Mouse (Mus musculus) midbrain, postnatal 0 days (tissue): ENCODE results near the gene Slc38a9. TPM values are rescaled to one million over a fixed set of nuclear protein-coding genes. Genes with fewer than 3 reads are reported as not detected.

ENCODE experiments used
- ATAC-seq: fragments of 200-750 bp; cut with Nextera tagmentation; 2 replicates; pipeline ENCODE4 v1.8.0; 2017; ENCODE audit warnings: moderate number of reproducible peaks, mild to moderate bottlenecking, moderate TSS enrichment, moderate library complexity; ENCODE audit not compliant: low FRiP score
- DNase-seq: peaks from one replicate; pipeline ENCODE4 v3.0.0-alpha.2; 2015; ENCODE audit warnings: low spot score
- H3K27ac ChIP-seq: fragments of 300-500 bp; sonication (generic); 2 replicates; pipeline ENCODE4 v1.5.1; 2014; ENCODE audit warnings: low read depth, mild to moderate bottlenecking, low read length, mixed read lengths
- H3K27me3 ChIP-seq: fragments of 300-500 bp; sonication (generic); 2 replicates; pipeline ENCODE4 v1.6.1; 2014; ENCODE audit warnings: low read length, control low read depth, mixed read lengths; ENCODE audit not compliant: insufficient read depth
- H3K36me3 ChIP-seq: fragments of 300-500 bp; sonication (generic); 2 replicates; pipeline ENCODE4 v1.6.1; 2014; ENCODE audit warnings: low read length, control low read depth, mixed read lengths; ENCODE audit not compliant: insufficient read depth
- H3K4me1 ChIP-seq: fragments of 300-500 bp; sonication (generic); 2 replicates; pipeline ENCODE4 v1.6.1; 2014; ENCODE audit warnings: mild to moderate bottlenecking, control low read depth, antibody characterized with exemption, low read length, mixed read lengths; ENCODE audit not compliant: insufficient read depth
- H3K4me2 ChIP-seq: fragments of 300-500 bp; sonication (generic); 2 replicates; pipeline ENCODE4 v1.6.1; 2014; ENCODE audit warnings: low read depth, mild to moderate bottlenecking, low read length, mixed read lengths; ENCODE audit not compliant: poor library complexity, severe bottlenecking
- H3K4me3 ChIP-seq: fragments of 300-500 bp; sonication (generic); 2 replicates; pipeline ENCODE4 v1.5.1; 2014; ENCODE audit warnings: low read depth, mild to moderate bottlenecking, low read length, moderate library complexity
- H3K9ac ChIP-seq: fragments of 300-500 bp; sonication (generic); replicated peaks from 2 replicates; pipeline ENCODE4 v1.6.1; 2014; ENCODE audit warnings: mild to moderate bottlenecking, low read length, moderate library complexity, mixed read lengths; ENCODE audit not compliant: poor library complexity, severe bottlenecking
- H3K9me3 ChIP-seq: fragments of 300-500 bp; sonication (generic); 2 replicates; pipeline ENCODE4 v1.6.1; 2016; ENCODE audit warnings: low read length, control low read depth
- CTCF ChIP-seq: IDR thresholded peaks from 2 replicates; pipeline ENCODE4 v1.5.1; 2016; ENCODE audit warnings: antibody characterized with exemption, mild to moderate bottlenecking
- WGBS: fragments of 180-500 bp; shearing (Covaris S2); extraction: QIAGEN DNeasy Blood & Tissue Kit; methylation state at CpG from one replicate; pipeline ENCODE4 v1.1.7; 2014; 5-methylcytosine and 5-hydroxymethylcytosine counted together
- polyA plus RNA-seq: library from polyadenylated mRNA; unstranded; fragments of >200 nt; fragmentation: Nextera tagmentation; extraction: Ambion mirVana; gene quantifications from 2 replicates; pipeline ENCODE4 v1.2.1, GENCODE M21; 2015
- total RNA-seq: library from RNA; depleted of rRNA; stranded (reverse); fragments of >200 nt; gene quantifications from 2 replicates; pipeline ENCODE4 v1.2.3, GENCODE M21; 2014

Gene Slc38a9
- total and polyA plus RNA-seq, 2 experiments from 2014 or later = 10.8 to 14.4 TPM

DNA sequence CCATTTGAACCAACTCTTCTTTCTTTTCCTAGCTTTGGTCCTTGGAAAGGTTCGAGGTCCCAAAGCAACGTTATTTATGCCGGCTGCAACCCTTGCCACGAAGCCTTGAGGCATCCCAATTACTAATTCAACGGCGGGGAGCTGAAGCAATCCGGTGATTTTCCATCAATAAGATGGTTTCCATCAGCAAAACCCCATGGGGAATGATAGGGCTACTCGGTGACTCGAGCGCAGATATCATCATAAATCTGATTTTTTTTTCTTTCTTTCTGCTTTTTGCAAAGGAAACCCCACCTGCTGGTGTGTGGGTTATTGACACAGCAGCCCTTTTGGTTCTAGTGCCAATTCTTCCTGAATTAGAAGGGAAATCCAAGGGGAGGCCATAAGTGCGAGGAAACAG lies 111.7 kb downstream of the Slc38a9 start:
- TF ChIP-seq CTCF = no peak
- H3K27ac ChIP-seq = no peak overlapping the region
- no peaks in the 10 kb centered on the region for H3K4me1 ChIP-seq
- H3K9ac ChIP-seq = no peak overlapping the region
- H3K27me3 ChIP-seq = no peaks in the 10 kb centered on the region
- no peaks in the 10 kb centered on the region for H3K36me3 ChIP-seq
- H3K4me3 ChIP-seq = no peak overlapping the region
- no peak for ATAC-seq
- peaks cover 5% of the 10 kb centered on the region for H3K9me3 ChIP-seq
- WGBS = 61% methylated on average over 11 of the region's 11 CpGs
- no peak for DNase-seq
- H3K4me2 ChIP-seq = no peak overlapping the region

DNA sequence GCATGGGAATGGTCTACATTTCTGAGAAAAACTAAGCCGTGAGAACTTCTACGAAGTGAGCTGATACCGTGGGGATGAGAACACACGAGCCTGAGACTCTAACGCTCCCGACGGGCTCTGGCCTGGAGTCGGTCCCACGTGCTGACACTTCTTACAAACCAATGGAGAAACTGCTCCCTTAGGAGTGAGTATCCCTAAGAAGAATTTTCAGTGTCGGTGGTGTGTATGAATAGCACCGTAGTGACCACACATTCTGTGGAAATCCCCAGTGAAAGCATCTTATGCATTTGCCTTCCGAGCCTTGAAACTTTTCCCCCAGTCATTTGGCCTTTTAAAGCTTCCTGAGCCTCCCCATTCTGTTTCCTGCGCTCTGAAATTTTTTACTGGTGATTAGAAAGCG lies 112.3 kb downstream of the Slc38a9 start:
- Histone ChIP-seq H3K27me3 (no peaks in the 10 kb centered on the region), H3K4me3 (no peak overlapping the region), H3K9me3 (no peaks in the 10 kb centered on the region), H3K4me2 (no peak overlapping the region), H3K36me3 (no peaks in the 10 kb centered on the region), H3K4me1 (no peaks in the 10 kb centered on the region), H3K9ac (no peak overlapping the region), H3K27ac (no peak overlapping the region)
- ATAC-seq (no peak), DNase-seq (no peak)
- no peak for TF ChIP-seq CTCF
- 84% methylated on average over 14 of the region's 14 CpGs for WGBS

DNA sequence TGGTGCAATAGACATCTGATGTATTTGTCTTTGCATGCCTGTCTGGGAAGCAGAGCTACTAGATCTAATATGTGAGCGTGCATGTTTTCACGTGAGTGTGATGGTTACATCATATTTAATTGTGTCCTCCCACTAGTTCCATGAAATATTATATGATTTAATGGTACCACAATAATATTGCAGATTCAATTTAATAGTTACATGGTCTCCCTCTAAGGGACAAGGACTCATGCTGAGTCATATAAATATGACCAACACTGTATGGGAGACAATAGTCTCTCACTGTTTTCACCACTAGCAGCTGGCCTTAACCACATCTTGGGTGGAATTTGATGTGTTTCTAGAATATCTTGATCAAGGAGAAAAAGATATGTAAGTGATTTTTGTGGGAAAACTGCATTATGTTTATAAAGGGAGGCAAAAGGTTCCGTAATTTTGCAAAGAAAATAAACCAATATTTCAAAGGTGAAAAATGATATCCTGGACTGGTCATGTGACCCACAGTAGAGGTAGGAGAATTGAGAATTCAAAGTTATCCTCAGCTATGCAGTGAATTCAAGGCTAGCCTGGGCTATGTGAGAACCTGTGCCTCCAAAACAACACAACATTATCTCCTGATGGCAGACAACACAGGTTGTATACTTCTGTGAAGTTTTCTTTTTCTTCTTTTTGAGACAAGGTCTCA lies 113.6 kb downstream of the Slc38a9 start:
- Histone ChIP-seq H3K9ac (no peak overlapping the region), H3K27me3 (no peaks in the 10 kb centered on the region), H3K36me3 (no peaks in the 10 kb centered on the region), H3K4me1 (no peaks in the 10 kb centered on the region), H3K4me2 (no peak overlapping the region), H3K27ac (no peak overlapping the region), H3K9me3 (no peaks in the 10 kb centered on the region), H3K4me3 (no peak overlapping the region)
- ATAC-seq = no peak
- WGBS = 97% methylated on average over 3 of the region's 3 CpGs
- no peak for DNase-seq
- no peak for TF ChIP-seq CTCF

DNA sequence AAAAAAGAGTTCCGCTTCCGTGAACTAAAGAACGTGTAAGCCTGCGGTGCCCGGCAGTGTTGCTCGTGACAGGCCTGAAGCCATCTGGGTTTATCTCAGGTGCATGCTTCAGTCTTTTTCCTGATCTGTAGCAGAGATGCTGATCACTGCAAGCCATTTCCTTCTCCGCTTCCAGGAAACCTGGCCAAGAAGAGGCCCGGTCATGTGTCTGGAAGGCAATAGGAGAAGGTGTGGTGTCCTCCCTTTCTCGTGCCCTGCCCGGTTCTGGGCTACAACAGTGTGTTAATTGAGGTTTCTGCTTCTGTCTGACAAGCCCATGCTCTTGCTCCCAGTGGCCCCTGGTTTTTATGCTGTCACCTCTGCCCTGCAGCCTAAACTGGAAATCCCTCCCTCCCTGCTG lies 115.3 kb downstream of the Slc38a9 start:
- no peak overlapping the region for H3K27ac ChIP-seq
- no peak overlapping the region for H3K9ac ChIP-seq
- H3K27me3 ChIP-seq = no peaks in the 10 kb centered on the region
- no peak overlapping the region for H3K4me2 ChIP-seq
- WGBS = 92% methylated on average over 10 of the region's 10 CpGs
- no peaks in the 10 kb centered on the region for H3K36me3 ChIP-seq
- no peak overlapping the region for H3K4me3 ChIP-seq
- ATAC-seq (no peak), DNase-seq (no peak)
- TF ChIP-seq CTCF = no peak
- H3K9me3 ChIP-seq = no peaks in the 10 kb centered on the region
- no peaks in the 10 kb centered on the region for H3K4me1 ChIP-seq

DNA sequence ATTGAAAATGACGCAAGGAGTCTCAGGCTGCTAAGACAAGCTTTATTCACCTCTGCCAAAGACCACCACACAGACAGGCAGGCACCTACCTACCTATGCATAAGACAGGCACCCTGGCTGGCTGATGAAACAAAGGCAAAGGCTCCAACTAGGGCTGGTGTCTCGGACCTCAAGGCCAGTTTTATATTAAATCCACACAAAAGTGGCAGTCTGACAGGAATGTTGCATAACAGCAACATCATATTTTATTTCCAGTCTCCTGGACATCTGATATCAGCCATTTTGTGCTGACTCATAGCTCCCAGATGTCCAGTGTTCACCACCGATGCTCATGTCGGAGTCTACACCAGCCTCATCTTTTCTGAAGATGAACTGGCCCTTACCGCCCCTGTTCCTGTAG lies 117.9 kb downstream of the Slc38a9 start:
- no peak for ATAC-seq
- Histone ChIP-seq H3K9ac (no peak overlapping the region), H3K4me3 (no peak overlapping the region), H3K4me1 (no peaks in the 10 kb centered on the region), H3K27me3 (no peaks in the 10 kb centered on the region), H3K4me2 (no peak overlapping the region), H3K36me3 (no peaks in the 10 kb centered on the region), H3K9me3 (no peaks in the 10 kb centered on the region), H3K27ac (no peak overlapping the region)
- WGBS = 95% methylated on average over 5 of the region's 5 CpGs
- no peak for TF ChIP-seq CTCF
- no peak for DNase-seq

DNA sequence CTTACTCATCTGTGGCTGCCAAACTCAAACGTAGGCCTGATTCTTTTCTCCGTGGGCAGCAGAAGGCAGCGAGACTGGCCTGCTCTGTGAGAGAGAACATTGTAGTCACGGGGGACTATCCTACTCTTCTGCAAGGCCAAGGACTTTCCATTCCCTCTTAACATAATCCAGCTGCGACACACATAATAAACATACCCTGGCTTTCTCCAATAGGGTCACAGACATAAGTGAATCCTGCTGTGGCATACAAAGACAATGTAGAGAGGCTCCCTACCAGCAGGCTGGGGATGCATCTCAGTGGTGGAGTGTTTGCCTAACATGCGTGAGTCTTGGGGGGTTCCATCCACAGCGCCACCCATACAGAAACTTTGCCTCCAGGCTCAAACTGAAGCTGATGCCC lies 124.8 kb downstream of the Slc38a9 start:
- TF ChIP-seq CTCF = no peak

More for the DNA sequence above, 124.8 kb downstream of the Slc38a9 start:
- Histone ChIP-seq H3K9ac (no peak overlapping the region), H3K27ac (no peak overlapping the region), H3K4me2 (no peak overlapping the region), H3K36me3 (no peaks in the 10 kb centered on the region), H3K4me3 (no peak overlapping the region), H3K9me3 (no peaks in the 10 kb centered on the region), H3K4me1 (no peaks in the 10 kb centered on the region), H3K27me3 (no peaks in the 10 kb centered on the region)
- ATAC-seq (no peak), DNase-seq (no peak)
- WGBS = 78% methylated on average over 7 of the region's 7 CpGs
